Mouse (Mus musculus): Measurements from ENCODE around the gene Slc16a10. TPM values are rescaled to one million over a fixed set of nuclear protein-coding genes. Genes with fewer than 3 reads are reported as not detected.

Slc16a10 gene
- polyA plus RNA-seq, 1 experiment, result 5.4 TPM

- H3K9me3 ChIP-seq (replicated peaks; ENCODE audit: control insufficient read depth, insufficient read depth, low read length, poor library complexity, severe bottlenecking), result no peaks in the 10 kb centered on the region
- H3K4me3 ChIP-seq (ENCODE audit: low read depth, low read length), result no peak overlapping the region
- no peak overlapping the region for H3K9ac ChIP-seq (ENCODE audit: low read depth, poor library complexity, severe bottlenecking)
- no peaks in the 10 kb centered on the region for H3K36me3 ChIP-seq (ENCODE audit: control insufficient read depth, insufficient read depth, low read length, poor library complexity, severe bottlenecking)
- H3K27ac ChIP-seq (ENCODE audit: insufficient read depth, low read length), result no peak overlapping the region
- H3K27me3 ChIP-seq (ENCODE audit: control insufficient read depth, insufficient read depth, low read length, poor library complexity, severe bottlenecking), result no peaks in the 10 kb centered on the region
- no peaks in the 10 kb centered on the region for H3K4me1 ChIP-seq (ENCODE audit: control insufficient read depth, insufficient read depth, low read length)
- no peak for TF ChIP-seq POLR2A (IDR thresholded peaks at IDR 0.05; ENCODE audit: insufficient read depth, low read length)
- TF ChIP-seq CTCF (IDR thresholded peaks at IDR 0.05; ENCODE audit: low read depth, low read length), result no peak
- no peak for TF ChIP-seq EP300 (IDR thresholded peaks at IDR 0.05; ENCODE audit: insufficient read depth, low read depth, low read length)
These were observed 32.5 kb downstream of the Slc16a10 start for GRCm38 (mm10) chr10:40109520-40109919.

- no peak overlapping the region for H3K27ac ChIP-seq (ENCODE audit: insufficient read depth, low read length)
- no peaks in the 10 kb centered on the region for H3K36me3 ChIP-seq (ENCODE audit: control insufficient read depth, insufficient read depth, low read length, poor library complexity, severe bottlenecking)
- H3K4me3 ChIP-seq (ENCODE audit: low read depth, low read length), result no peak overlapping the region
- TF ChIP-seq EP300 (IDR thresholded peaks at IDR 0.05; ENCODE audit: insufficient read depth, low read depth, low read length) (no peak), CTCF (IDR thresholded peaks at IDR 0.05; ENCODE audit: low read depth, low read length) (no peak), POLR2A (IDR thresholded peaks at IDR 0.05; ENCODE audit: insufficient read depth, low read length) (no peak)
- no peaks in the 10 kb centered on the region for H3K9me3 ChIP-seq (replicated peaks; ENCODE audit: control insufficient read depth, insufficient read depth, low read length, poor library complexity, severe bottlenecking)
- no peak overlapping the region for H3K9ac ChIP-seq (ENCODE audit: low read depth, poor library complexity, severe bottlenecking)
- no peaks in the 10 kb centered on the region for H3K27me3 ChIP-seq (ENCODE audit: control insufficient read depth, insufficient read depth, low read length, poor library complexity, severe bottlenecking)
- H3K4me1 ChIP-seq (ENCODE audit: control insufficient read depth, insufficient read depth, low read length), result no peaks in the 10 kb centered on the region
These were observed 33.1 kb downstream of the Slc16a10 start for GRCm38 (mm10) chr10:40108992-40109391.

GRCm38 (mm10) chr10:40107995-40108394 lies 34.1 kb downstream of the Slc16a10 start:
- no peak overlapping the region for H3K4me3 ChIP-seq (ENCODE audit: low read depth, low read length)
- H3K36me3 ChIP-seq (ENCODE audit: control insufficient read depth, insufficient read depth, low read length, poor library complexity, severe bottlenecking), result no peaks in the 10 kb centered on the region
- H3K9me3 ChIP-seq (replicated peaks; ENCODE audit: control insufficient read depth, insufficient read depth, low read length, poor library complexity, severe bottlenecking), result no peaks in the 10 kb centered on the region
- H3K27me3 ChIP-seq (ENCODE audit: control insufficient read depth, insufficient read depth, low read length, poor library complexity, severe bottlenecking), result no peaks in the 10 kb centered on the region
- no peak for TF ChIP-seq EP300 (IDR thresholded peaks at IDR 0.05; ENCODE audit: insufficient read depth, low read depth, low read length)
- no peak for TF ChIP-seq POLR2A (IDR thresholded peaks at IDR 0.05; ENCODE audit: insufficient read depth, low read length)
- no peaks in the 10 kb centered on the region for H3K4me1 ChIP-seq (ENCODE audit: control insufficient read depth, insufficient read depth, low read length)
- no peak overlapping the region for H3K27ac ChIP-seq (ENCODE audit: insufficient read depth, low read length)
- no peak overlapping the region for H3K9ac ChIP-seq (ENCODE audit: low read depth, poor library complexity, severe bottlenecking)

- Histone ChIP-seq H3K9me3 (replicated peaks; ENCODE audit: control insufficient read depth, insufficient read depth, low read length, poor library complexity, severe bottlenecking) (no peaks in the 10 kb centered on the region), H3K36me3 (ENCODE audit: control insufficient read depth, insufficient read depth, low read length, poor library complexity, severe bottlenecking) (no peaks in the 10 kb centered on the region), H3K27me3 (ENCODE audit: control insufficient read depth, insufficient read depth, low read length, poor library complexity, severe bottlenecking) (no peaks in the 10 kb centered on the region), H3K4me3 (ENCODE audit: low read depth, low read length) (no peak overlapping the region), H3K4me1 (ENCODE audit: control insufficient read depth, insufficient read depth, low read length) (no peaks in the 10 kb centered on the region), H3K27ac (ENCODE audit: insufficient read depth, low read length) (no peak overlapping the region), H3K9ac (ENCODE audit: low read depth, poor library complexity, severe bottlenecking) (no peak overlapping the region)
- no peak for TF ChIP-seq CTCF (IDR thresholded peaks at IDR 0.05; ENCODE audit: low read depth, low read length)
- no peak for TF ChIP-seq POLR2A (IDR thresholded peaks at IDR 0.05; ENCODE audit: insufficient read depth, low read length)
- no peak for TF ChIP-seq EP300 (IDR thresholded peaks at IDR 0.05; ENCODE audit: insufficient read depth, low read depth, low read length)
These were observed 36.9 kb downstream of the Slc16a10 start for GRCm38 (mm10) chr10:40105174-40105573.

- Histone ChIP-seq H3K4me3 (ENCODE audit: low read depth, low read length) (no peak overlapping the region), H3K27ac (ENCODE audit: insufficient read depth, low read length) (no peak overlapping the region), H3K4me1 (ENCODE audit: control insufficient read depth, insufficient read depth, low read length) (no peaks in the 10 kb centered on the region), H3K9ac (ENCODE audit: low read depth, poor library complexity, severe bottlenecking) (no peak overlapping the region), H3K9me3 (replicated peaks; ENCODE audit: control insufficient read depth, insufficient read depth, low read length, poor library complexity, severe bottlenecking) (no peaks in the 10 kb centered on the region), H3K36me3 (ENCODE audit: control insufficient read depth, insufficient read depth, low read length, poor library complexity, severe bottlenecking) (no peaks in the 10 kb centered on the region), H3K27me3 (ENCODE audit: control insufficient read depth, insufficient read depth, low read length, poor library complexity, severe bottlenecking) (no peaks in the 10 kb centered on the region)
- TF ChIP-seq EP300 (IDR thresholded peaks at IDR 0.05; ENCODE audit: insufficient read depth, low read depth, low read length) (no peak), POLR2A (IDR thresholded peaks at IDR 0.05; ENCODE audit: insufficient read depth, low read length) (no peak), CTCF (IDR thresholded peaks at IDR 0.05; ENCODE audit: low read depth, low read length) (no peak)
These were observed 38.3 kb downstream of the Slc16a10 start for GRCm38 (mm10) chr10:40103790-40104189.

- no peak for TF ChIP-seq POLR2A (IDR thresholded peaks at IDR 0.05; ENCODE audit: insufficient read depth, low read length)
- H3K9ac ChIP-seq (ENCODE audit: low read depth, poor library complexity, severe bottlenecking), result no peak overlapping the region
These were observed 39.1 kb downstream of the Slc16a10 start for GRCm38 (mm10) chr10:40102986-40103385.

More at GRCm38 (mm10) chr10:40102986-40103385, 39.1 kb downstream of the Slc16a10 start:
- Histone ChIP-seq H3K4me3 (ENCODE audit: low read depth, low read length) (no peak overlapping the region), H3K4me1 (ENCODE audit: control insufficient read depth, insufficient read depth, low read length) (no peaks in the 10 kb centered on the region), H3K27ac (ENCODE audit: insufficient read depth, low read length) (no peak overlapping the region), H3K36me3 (ENCODE audit: control insufficient read depth, insufficient read depth, low read length, poor library complexity, severe bottlenecking) (no peaks in the 10 kb centered on the region), H3K9me3 (replicated peaks; ENCODE audit: control insufficient read depth, insufficient read depth, low read length, poor library complexity, severe bottlenecking) (no peaks in the 10 kb centered on the region), H3K27me3 (ENCODE audit: control insufficient read depth, insufficient read depth, low read length, poor library complexity, severe bottlenecking) (no peaks in the 10 kb centered on the region)

Measured in ES-Bruce4 (cell line).